ENCODE assay signal across 23 mouse cellular contexts in the genomic region with DNA sequence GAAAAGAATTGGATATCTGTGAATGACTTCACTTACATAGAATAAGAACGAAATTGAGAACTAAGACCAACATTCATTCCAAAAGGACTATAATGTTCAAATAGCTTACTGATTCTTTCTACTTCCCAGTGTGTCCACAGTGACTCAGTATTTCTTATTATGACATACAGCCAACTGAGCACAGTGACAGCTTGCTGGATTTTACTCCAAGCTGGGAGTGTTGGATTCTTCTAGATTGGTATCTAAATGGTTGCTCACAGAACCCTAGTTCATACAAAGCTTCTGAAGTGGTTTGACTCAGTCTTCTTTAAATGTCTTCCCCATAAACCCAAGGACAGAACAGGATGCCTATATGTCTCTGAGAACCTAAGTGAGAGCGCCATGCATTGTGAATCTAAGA.
"Had no signal": no experiment of that assay in that cellular context is flagged by ENCODE, and none has a peak within 500 bp of the region (broad histone marks: within the 10 kb centered on the region; RNA-seq: fewer than 3 reads in every experiment).

No protein-coding gene starts in this region.

- H3K27ac ChIP-seq: gastrocnemius, adult 2 months; heart, embryonic 10.5 days; hindbrain, embryonic 10.5 days; hindbrain, embryonic 12.5 days; hindbrain, embryonic 14.5 days; intestine, embryonic 15.5 days; limb, embryonic 10.5 days; limb, embryonic 12.5 days; liver, embryonic 13.5 days; liver, embryonic 15.5 days had no signal

- H3K4me1 ChIP-seq: heart, embryonic 10.5 days; heart, embryonic 12.5 days; hindbrain, embryonic 10.5 days; hindbrain, embryonic 12.5 days; intestine, embryonic 15.5 days; limb, embryonic 10.5 days; limb, embryonic 12.5 days; liver, embryonic 13.5 days; liver, embryonic 15.5 days had no signal

- H3K4me3 ChIP-seq: gastrocnemius, adult 2 months; heart, embryonic 10.5 days; heart, embryonic 12.5 days; hindbrain, embryonic 10.5 days; hindbrain, embryonic 12.5 days; intestine, embryonic 15.5 days; limb, embryonic 10.5 days; limb, embryonic 12.5 days; liver, embryonic 13.5 days; liver, embryonic 15.5 days had no signal

- DNase-seq: gastrocnemius, adult 2 months; gastrocnemius, postnatal 10 days; gastrocnemius, postnatal 25 days; heart, adult 18-20 months; heart, postnatal 10 days; heart, postnatal 4 days; kidney, adult 18-20 months; kidney, adult 8-10 months; kidney, postnatal 10 days; kidney, postnatal 25 days; kidney, postnatal 4 days; liver; liver, embryonic 13.5 days; liver, postnatal 0 days had no signal
